Mouse (Mus musculus) ES-E14 (cell line): Measurements from ENCODE around the gene Sned1.

ENCODE experiments used
- HCFC1 ChIP-seq: IDR thresholded peaks from 2 replicates; pipeline ENCODE4 v1.6.1; 2012; ENCODE audit warnings: low read length, inconsistent platforms, borderline replicate concordance; ENCODE audit not compliant: insufficient read depth
- ZC3H11A ChIP-seq: IDR thresholded peaks from 2 replicates; pipeline ENCODE4 v1.6.1; 2012; ENCODE audit warnings: low read depth, mild to moderate bottlenecking, inconsistent platforms, low read length, borderline replicate concordance
- ZNF384 ChIP-seq: IDR thresholded peaks from 2 replicates; pipeline ENCODE4 v1.6.1; 2012; ENCODE audit warnings: low read depth, low read length, inconsistent platforms

GRCm38 (mm10) chr1:93220776-93221175, 14.9 kb upstream of the Sned1 start:
- TF ChIP-seq ZNF384 (no peak), HCFC1 (no peak), ZC3H11A (no peak)
